Mouse (Mus musculus): Measurements from ENCODE around the gene Arhgef18. TPM values are rescaled to one million over a fixed set of nuclear protein-coding genes. Genes with fewer than 3 reads are reported as not detected.

Gene Arhgef18
- total and polyA plus RNA-seq, 3 experiments = 3.0 to 6.6 TPM; not detected in 1

GRCm38 (mm10) chr8:3394600-3394999, 1.8 kb downstream of the Arhgef18 start:
- H3K36me3 ChIP-seq (ENCODE audit: control insufficient read depth in 1 of 2, insufficient read depth in 2 of 2, low read length in 2 of 2) = peaks cover 0 to 6% of the 10 kb centered on the region in 2 experiments; a peak in 2 of 4 replicates
- DNase-seq (ENCODE audit: low read depth, low spot score) = no peak
- no peak for TF ChIP-seq ELF1 (IDR thresholded peaks at IDR 0.05; ENCODE audit: low read depth, low read length)
- no peak for TF ChIP-seq RCOR1 (IDR thresholded peaks at IDR 0.05; ENCODE audit: low read depth, low read length)
- no peak for TF ChIP-seq TAL1 (IDR thresholded peaks at IDR 0.05; ENCODE audit: low read length)
- TF ChIP-seq BHLHE40 (IDR thresholded peaks at IDR 0.05; ENCODE audit: borderline replicate concordance, low read depth, low read length) = no peak
- no peak for TF ChIP-seq ETS1 (IDR thresholded peaks at IDR 0.05; ENCODE audit: low read depth, low read length)
- TF ChIP-seq ZKSCAN1 (IDR thresholded peaks at IDR 0.05; ENCODE audit: low read depth, low read length) = no peak
- no peaks in the 10 kb centered on the region for H3K79me2 ChIP-seq (ENCODE audit: control insufficient read depth, insufficient read depth, low read length, poor library complexity)
- H3K27ac ChIP-seq (ENCODE audit: control insufficient read depth, low read depth, low read length) = no peak overlapping the region
- H3K27me3 ChIP-seq (ENCODE audit: control insufficient read depth in 1 of 2, insufficient read depth in 2 of 2, low read length in 2 of 2) = no peaks in the 10 kb centered on the region
- H3K4me3 ChIP-seq (ENCODE audit: control insufficient read depth in 1 of 2, insufficient read depth in 1 of 2, low read depth in 2 of 2, low read length in 2 of 2) = no peak overlapping the region
- no peaks in the 10 kb centered on the region for H3K9me3 ChIP-seq (replicated peaks; ENCODE audit: insufficient read depth, low read length)
- no peak overlapping the region for H3K9ac ChIP-seq (ENCODE audit: control insufficient read depth, low read depth, low read length, poor library complexity, severe bottlenecking)
- peaks cover 0 to 7% of the 10 kb centered on the region in 2 experiments; a peak in 1 of 4 replicates for H3K4me1 ChIP-seq (ENCODE audit: control insufficient read depth in 1 of 2, insufficient read depth in 2 of 2, low read length in 2 of 2)

GRCm38 (mm10) chr8:3395246-3395645, 2.4 kb downstream of the Arhgef18 start:
- Histone ChIP-seq H3K79me2 (ENCODE audit: control insufficient read depth, insufficient read depth, low read length, poor library complexity) (no peaks in the 10 kb centered on the region), H3K4me3 (ENCODE audit: control insufficient read depth in 1 of 2, insufficient read depth in 1 of 2, low read depth in 2 of 2, low read length in 2 of 2) (no peak overlapping the region), H3K9me3 (replicated peaks; ENCODE audit: insufficient read depth, low read length) (no peaks in the 10 kb centered on the region), H3K27me3 (ENCODE audit: control insufficient read depth in 1 of 2, insufficient read depth in 2 of 2, low read length in 2 of 2) (no peaks in the 10 kb centered on the region), H3K27ac (ENCODE audit: control insufficient read depth, low read depth, low read length) (no peak overlapping the region), H3K9ac (ENCODE audit: control insufficient read depth, low read depth, low read length, poor library complexity, severe bottlenecking) (no peak overlapping the region), H3K36me3 (ENCODE audit: control insufficient read depth in 1 of 2, insufficient read depth in 2 of 2, low read length in 2 of 2) (peaks cover 0 to 6% of the 10 kb centered on the region in 2 experiments; a peak in 2 of 4 replicates), H3K4me1 (ENCODE audit: control insufficient read depth in 1 of 2, insufficient read depth in 2 of 2, low read length in 2 of 2) (peaks cover 0 to 7% of the 10 kb centered on the region in 2 experiments; a peak in 1 of 4 replicates)
- no peak for DNase-seq (ENCODE audit: low read depth, low spot score)
- TF ChIP-seq E2F4 (IDR thresholded peaks at IDR 0.05; ENCODE audit: borderline replicate concordance, low read depth, low read length) = no peak
- TF ChIP-seq POLR2AphosphoS5 (IDR thresholded peaks at IDR 0.05; ENCODE audit: borderline replicate concordance, low read depth, low read length) = no peak
- no peak for TF ChIP-seq CHD2 (IDR thresholded peaks at IDR 0.05; ENCODE audit: low read length)
- TF ChIP-seq HCFC1 (IDR thresholded peaks at IDR 0.05; ENCODE audit: low read depth, low read length) = no peak
- no peak for TF ChIP-seq USF1 (IDR thresholded peaks at IDR 0.05; ENCODE audit: low read depth, low read length)
- TF ChIP-seq TAL1 (IDR thresholded peaks at IDR 0.05; ENCODE audit: low read length) = no peak
- TF ChIP-seq RAD21 (IDR thresholded peaks at IDR 0.05; ENCODE audit: low read depth, low read length) = no peak
- TF ChIP-seq JUND (IDR thresholded peaks at IDR 0.05; ENCODE audit: low read depth, low read length) = no peak
- no peak for TF ChIP-seq KAT2A (conservative IDR thresholded peaks at IDR 0.05; ENCODE audit: low read depth, low read length)
- no peak for TF ChIP-seq SMC3 (IDR thresholded peaks at IDR 0.05; ENCODE audit: low read depth, low read length)
- TF ChIP-seq MXI1 (IDR thresholded peaks at IDR 0.05; ENCODE audit: low read depth, low read length) = no peak
- TF ChIP-seq POLR2AphosphoS2 (IDR thresholded peaks at IDR 0.05; ENCODE audit: low read length) = no peak

All from MEL (cell line).